Mouse (Mus musculus) ovary, postnatal 14 days (tissue): ENCODE measurements around the gene Kcnd3.

Experiments
- DNase-seq: peaks from one replicate; pipeline ENCODE4 v3.0.0; 2022; ENCODE audit warnings: low spot score

The Kcnd3 gene

DNA sequence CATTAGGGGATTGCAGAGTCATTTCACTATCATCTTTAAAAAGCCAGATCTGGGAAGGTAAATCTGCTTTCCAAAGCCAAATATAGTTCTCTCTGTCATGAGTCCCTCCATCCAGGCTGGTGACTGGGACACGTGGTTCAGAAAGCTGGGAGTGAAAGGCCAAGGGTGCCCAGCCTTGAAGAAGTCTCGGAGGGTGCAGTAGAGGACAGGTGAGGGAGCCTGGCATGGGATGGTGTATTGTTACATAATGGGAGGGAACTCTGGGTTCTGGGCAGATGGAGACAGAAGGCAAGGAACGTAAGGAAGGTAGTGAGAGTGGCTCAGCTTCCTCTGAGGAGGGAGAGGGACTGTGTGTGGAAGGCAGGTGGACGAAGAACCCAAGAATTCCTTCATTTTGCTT is 5.5 kb downstream of the Kcnd3 start:
- no peak for DNase-seq

GRCm38 (mm10) chr3:105466538-105466937 is 14.4 kb downstream of the Kcnd3 start:
- DNase-seq, result no peak

GRCm38 (mm10) chr3:105472564-105472963 is 20.4 kb downstream of the Kcnd3 start:
- DNase-seq, result no peak

DNA sequence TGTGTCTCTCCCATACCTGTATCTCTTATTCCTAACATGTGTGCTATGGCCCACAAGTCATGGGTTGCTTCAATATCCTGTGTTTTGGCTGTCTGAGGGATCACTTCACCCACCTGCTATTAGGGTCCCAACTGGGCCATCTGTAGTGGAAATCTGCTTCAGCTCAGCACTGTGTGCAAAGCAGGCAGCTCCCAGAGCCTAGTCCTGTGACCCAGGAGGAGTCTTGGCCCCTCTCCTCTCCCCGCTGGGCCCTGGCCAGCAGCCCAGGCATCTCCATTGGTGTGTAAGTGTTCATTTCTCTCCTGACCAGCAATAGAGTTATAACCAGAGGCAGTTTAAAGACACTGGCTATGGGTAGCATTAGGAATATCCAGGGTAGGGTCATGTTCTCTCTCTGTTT is 24.3 kb downstream of the Kcnd3 start:
- DNase-seq, result no peak

DNA sequence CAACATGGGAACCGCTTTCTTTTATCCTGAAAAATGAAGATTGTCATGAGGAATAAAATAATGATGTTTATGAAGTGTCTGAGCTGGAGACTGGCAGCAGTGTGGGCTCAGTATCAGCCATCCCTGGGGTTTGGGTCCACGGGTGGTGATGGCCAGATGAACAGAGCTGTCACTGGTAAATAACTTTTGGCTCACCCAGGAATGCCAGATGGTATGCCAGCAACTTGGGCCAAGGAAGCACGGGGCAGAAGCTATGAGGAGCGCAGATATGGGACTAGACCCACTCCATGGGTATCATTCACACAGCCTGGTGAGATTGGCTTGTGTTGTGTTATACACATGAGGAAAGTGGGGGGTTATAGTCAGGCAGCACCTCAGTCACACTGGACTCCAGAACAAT is 26.7 kb downstream of the Kcnd3 start:
- no peak for DNase-seq

DNA sequence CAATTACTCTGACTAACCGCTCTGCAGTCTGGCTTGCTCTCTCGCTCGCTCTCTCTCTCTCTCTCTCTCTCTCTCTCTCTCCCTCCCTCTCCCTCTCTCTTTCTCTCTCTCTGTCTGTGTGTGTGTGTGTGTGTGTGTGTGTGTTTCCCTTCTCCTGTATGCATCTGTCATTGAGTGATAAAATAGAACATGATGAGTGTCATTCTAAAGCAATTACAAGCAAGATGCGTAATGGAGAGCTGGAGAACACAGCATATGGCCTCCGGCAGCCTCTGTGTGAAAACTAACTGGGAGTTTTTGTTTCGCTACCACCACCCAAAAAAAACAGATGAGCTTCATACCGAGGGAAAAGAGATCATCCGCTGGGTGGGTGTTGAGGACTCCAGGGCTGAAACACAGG is 29.3 kb downstream of the Kcnd3 start:
- no peak for DNase-seq

GRCm38 (mm10) chr3:105483651-105484052 is 31.5 kb downstream of the Kcnd3 start:
- DNase-seq, result no peak

- DNase-seq, result no peak
These were observed 35.0 kb downstream of the Kcnd3 start for GRCm38 (mm10) chr3:105487171-105487570.

DNA sequence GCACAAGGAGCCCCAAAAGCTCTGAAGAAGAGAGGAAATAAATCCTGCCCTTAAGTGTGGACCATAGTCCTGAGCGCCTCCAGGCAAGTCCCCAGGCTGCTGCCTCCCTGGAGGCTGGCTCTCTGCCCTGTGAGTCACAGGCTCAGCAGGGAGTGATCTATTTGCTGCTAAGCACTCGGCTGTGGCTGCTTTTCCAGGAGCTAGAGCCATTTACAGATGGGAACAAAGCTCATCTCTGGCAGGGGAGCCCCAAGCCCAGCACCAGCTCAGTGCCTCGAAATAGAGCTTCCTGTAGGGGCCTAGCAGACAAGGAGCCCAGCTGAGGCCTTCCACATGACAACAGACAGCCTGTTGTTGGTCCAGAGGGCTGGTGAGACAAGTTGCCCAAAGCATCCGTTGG is 37.5 kb downstream of the Kcnd3 start:
- DNase-seq, result peak; percentile 13

DNA sequence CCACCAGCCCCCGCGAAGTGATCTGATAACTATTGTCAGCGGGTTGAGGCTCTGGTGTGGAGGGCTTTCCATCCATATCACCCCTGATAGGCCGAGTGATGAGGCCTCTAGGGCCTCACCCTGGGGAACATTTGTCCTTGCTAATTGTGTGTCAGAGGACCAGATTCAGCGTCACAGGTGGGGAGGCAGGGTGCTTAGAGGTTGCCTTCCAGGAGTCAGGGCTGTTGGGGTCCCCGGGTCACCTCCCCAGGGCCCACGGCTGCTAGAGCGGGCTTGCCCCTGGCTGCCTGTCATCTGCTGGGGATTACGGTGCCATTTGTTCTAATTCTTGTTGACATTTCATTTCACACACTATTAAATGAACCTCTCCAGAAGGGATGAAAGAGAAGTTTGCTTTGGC is 42.8 kb downstream of the Kcnd3 start:
- no peak for DNase-seq

GRCm38 (mm10) chr3:105496216-105496615 is 44.1 kb downstream of the Kcnd3 start:
- no peak for DNase-seq

- DNase-seq, result no peak
These were observed 44.8 kb downstream of the Kcnd3 start for GRCm38 (mm10) chr3:105496935-105497334.

- no peak for DNase-seq
These were observed 48.9 kb downstream of the Kcnd3 start for GRCm38 (mm10) chr3:105501071-105501470.

DNA sequence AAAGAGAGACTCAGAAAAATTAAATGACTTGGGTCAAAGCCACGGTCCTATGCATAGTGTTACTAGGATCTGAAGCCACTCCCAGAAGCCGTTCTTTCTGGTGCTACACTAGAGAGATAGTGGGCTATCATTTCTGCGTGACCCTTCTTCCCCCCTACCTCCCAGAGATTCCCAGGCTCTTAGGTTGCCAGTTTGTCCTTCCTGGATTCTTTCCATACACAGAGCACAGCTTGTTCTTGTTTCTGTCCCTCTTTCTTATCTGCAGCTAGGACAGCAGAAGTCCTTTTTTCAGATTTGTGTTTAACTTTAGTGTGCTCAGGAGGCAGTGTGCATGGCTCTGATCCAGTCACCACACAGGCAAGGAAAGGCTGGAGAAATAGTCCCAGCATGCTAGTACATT is 52.1 kb downstream of the Kcnd3 start:
- no peak for DNase-seq

DNA sequence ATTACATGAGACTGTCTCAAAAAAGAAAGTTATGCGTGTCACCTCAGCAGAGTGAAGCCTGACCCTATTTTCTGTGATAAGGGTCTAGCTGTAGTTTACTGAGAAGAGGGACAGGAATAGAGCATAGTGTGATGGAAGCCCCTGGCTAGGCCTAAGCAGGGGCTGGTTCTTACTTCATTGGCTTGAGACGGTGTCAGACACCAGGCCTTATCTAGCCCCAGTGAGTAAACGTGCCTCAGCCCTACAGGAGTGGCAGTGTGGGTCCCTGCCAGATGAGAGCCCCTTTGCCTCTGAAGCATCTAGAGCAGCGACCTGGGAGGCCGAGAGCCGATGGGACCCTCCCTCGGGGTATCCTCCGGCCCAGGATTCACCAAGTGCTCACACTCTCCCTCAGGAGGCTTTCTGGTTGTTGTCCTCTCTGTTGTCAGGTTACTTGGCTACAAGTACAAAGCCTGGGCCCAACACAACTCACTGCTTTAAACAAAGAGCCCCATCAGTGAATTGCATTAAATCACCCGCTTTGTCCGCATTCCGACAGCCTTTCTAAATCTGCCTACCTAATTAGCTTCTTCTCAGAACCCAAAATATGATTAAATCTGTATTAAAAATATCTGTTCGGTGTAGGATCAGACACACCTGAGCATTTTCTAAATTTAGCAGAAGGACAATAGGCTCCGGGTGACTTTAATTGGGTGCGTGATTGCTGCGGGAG is 53.2 kb downstream of the Kcnd3 start:
- no peak for DNase-seq

GRCm38 (mm10) chr3:105505873-105506170 is 53.7 kb downstream of the Kcnd3 start:
- no peak for DNase-seq

DNA sequence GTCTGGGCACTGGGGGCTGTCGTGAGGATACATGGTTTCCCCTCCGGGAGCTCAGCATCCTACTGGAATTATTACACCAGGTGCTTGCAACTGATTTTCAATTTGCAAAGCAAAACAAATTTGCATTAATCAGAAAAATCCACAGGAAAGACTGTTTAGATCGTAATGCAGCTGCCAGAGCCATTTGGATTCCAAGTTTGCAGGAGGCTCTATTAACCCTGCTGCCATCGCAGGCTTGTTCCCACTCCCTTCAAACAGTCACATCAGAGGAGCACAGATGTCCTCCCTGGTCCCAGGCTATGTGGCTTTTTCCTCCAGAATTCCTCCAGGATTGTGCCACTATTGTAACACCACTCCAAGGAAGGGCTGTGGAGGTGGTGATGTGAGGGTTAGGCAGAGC is 54.5 kb downstream of the Kcnd3 start:
- DNase-seq, result no peak

DNA sequence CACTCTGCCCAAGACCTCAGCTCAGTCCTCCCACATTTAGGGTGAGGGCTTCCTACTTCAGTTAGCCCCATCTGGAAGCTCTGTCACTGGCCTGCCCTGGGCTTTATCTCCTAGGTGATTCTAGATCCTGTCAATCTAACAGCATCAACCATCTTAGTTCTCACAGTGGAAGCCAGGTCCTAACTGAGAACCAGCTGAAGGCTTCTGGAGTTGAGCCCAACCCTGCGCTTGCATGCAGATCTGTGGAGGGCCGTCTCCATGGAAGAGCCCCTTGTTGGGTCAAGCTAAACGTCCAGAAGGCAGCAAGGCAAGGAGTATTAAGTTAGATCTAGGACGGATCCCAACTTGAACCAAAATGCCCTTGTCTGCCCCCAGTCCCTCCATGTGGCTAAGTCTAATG is 57.2 kb downstream of the Kcnd3 start:
- no peak for DNase-seq

- no peak for DNase-seq
These were observed 59.7 kb downstream of the Kcnd3 start for GRCm38 (mm10) chr3:105511836-105512235.

- DNase-seq, result no peak
These were observed 62.1 kb downstream of the Kcnd3 start for GRCm38 (mm10) chr3:105514215-105514614.

DNA sequence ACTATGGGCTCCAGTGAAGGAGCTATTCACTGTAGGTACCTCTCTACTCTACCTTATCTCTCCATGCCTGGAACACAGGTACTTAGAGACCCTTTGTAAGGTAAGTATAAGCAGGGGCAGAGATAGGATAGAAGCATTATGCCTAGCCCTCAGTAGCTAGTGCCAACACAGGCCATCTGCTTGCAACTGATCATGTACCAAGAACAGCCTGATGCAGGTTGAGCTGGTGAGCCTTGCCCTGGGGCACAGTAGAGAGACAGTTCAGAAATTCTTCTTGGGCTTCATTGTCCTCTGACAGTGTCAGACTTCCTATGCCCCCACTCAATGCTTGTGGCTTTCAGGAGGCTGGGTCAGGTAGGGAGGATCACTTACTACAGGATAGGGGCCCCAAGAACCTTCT is 62.9 kb downstream of the Kcnd3 start:
- DNase-seq, result no peak

GRCm38 (mm10) chr3:105515640-105516039 is 63.5 kb downstream of the Kcnd3 start:
- no peak for DNase-seq

DNA sequence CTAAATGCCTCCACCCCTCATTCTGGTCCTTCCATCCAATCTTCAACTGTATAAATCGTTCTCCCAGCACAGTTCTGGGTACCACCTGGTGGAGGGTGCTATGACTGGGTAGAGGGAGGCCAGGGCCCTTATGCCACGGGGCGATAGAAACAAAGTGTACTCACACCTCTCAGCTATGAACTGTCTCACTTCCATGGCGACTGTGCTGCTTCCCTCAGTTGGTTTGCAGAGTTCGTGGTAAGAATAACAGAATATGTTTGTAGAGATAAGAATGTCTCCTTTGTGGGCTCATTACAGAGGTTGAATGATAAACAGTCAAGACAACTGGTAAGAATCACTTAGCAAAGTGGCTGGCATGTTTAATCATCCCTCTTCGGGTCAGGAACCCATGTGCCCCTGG is 68.3 kb downstream of the Kcnd3 start:
- DNase-seq, result no peak

DNA sequence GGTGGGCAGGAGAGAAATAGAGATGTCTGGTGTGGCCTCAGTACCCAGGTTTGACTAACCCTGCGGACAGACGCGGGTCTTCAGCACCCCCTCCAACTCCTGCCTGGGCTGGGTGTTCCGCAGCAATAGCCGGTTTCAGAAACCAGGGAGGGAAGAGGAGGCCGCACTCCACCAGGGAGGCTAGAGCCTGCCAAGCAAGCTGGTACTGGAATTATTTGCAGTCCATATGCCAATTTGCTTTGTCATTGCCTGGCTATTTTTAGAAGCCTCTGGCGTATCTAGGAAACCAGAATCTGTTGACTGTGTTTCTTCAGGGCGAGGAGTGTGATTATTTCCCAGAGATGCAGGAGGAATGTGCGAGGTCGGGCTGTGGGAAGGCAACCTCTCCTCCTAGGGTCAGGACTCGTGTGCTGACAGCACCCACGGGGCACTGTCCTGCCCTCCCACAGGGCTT is 69.1 kb downstream of the Kcnd3 start:
- no peak for DNase-seq

GRCm38 (mm10) chr3:105521639-105522038 is 69.5 kb downstream of the Kcnd3 start:
- DNase-seq, result no peak
